Mouse (Mus musculus) frontal cortex, adult 2 months (tissue): ENCODE measurements around the gene Klhl7. TPM values are rescaled to one million over a fixed set of nuclear protein-coding genes. Genes with fewer than 3 reads are reported as not detected.
"Not testable (repeated sequence)": the region's sequence is repeated elsewhere in the genome, so short reads cannot be mapped to it uniquely, and the experiment has no call there.

Source experiments
- DNase-seq, 2 experiments: peaks; one replicate each; pipeline ENCODE4 v3.0.0; 2022; ENCODE audit warnings: low spot score in 1 of 2; ENCODE audit errors: extremely low spot score in 1 of 2
- polyA plus RNA-seq: library from polyadenylated mRNA; depleted of rRNA; stranded (reverse); fragments of >200 nt; gene quantifications from 2 replicates; pipeline ENCODE4 v1.2.3, GENCODE M21; 2012

The Klhl7 gene
- polyA plus RNA-seq, 1 experiment = 86.9 TPM

DNA sequence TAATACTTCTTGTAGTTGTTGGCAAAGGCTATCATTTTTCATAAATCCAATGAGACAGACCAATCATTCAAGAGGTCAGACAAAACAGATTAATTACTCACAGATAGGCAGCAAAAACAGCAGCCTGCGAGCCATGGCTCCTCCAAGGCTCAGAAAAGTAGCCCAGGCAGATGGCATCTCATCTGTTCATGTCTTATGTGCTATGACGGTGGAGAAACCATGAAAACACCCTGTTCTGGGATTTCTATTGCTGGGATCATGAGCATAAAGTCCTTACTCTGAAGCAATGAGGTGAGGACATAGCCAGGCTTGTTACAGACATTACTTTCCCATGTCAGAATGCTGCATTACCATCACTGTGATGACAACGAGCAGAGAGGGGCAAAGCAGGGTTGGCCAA is 7.9 kb upstream of the Klhl7 start:
- no peak for DNase-seq

DNA sequence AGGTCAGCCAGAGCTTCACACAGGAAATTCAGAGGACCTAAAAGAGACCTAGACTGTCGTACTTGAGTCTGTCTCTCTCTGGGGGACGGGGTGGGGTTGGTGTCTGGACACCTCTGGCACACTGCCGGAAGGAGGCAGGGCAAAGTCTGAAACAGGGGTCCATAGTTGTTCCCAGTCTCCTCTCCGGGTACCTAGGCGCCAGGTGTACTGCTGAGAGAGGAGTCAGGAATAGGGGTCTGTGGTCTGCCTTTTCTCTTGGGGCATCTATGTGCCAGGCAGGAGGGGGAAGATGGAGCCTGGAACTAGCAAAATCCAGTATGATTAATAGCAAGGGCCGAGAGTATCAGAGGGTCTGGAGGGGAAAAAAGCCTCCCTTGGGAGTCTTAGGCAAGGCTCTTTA is 5.0 kb upstream of the Klhl7 start:
- no peak for DNase-seq

DNA sequence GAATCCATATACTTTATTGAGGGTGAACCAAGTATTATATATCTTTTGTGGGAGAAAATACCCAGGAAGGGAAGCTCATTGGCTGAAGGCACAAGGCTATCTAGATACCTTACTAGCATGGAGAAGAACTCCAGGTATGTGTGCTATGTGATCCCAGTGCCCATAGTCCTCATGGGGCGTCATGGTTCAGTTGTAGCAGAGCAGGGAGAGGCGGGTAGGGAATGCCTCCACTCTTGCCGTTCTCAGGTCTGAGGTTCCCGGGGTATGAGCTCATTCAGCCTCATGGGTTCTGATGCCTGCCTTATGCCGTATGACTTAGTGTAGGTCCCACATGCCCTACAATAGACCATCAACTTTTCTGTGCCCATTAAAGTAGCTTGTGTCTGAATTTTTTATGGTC is 4.5 kb upstream of the Klhl7 start:
- DNase-seq = no peak

DNA sequence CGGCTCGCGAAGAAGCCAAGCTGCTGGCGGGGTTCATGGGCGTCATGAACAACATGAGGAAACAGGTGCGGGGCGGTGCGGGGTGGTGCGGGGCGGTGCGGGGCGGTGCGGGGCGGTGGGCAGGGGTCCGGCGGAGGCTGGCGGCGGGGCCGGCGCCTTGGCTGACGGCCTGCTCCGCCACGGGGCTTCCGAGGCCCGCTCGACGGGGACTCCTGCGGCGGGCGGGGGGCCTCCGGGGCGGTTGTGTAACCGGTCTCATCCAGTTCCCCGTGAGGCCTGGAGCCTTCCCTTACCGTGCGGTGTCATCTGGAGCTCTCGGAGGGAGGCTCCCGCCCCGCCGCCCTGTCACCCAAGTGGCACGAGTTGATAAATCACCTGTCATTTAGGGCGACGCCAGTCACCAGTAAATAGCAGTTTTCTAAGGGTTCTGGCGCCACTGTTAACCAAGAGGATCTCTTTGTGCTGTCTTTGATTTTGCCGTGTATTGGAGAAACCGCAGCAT is 456 bp downstream of the Klhl7 start:
- peak in 1 of 2 experiments; percentile 67 for DNase-seq

DNA sequence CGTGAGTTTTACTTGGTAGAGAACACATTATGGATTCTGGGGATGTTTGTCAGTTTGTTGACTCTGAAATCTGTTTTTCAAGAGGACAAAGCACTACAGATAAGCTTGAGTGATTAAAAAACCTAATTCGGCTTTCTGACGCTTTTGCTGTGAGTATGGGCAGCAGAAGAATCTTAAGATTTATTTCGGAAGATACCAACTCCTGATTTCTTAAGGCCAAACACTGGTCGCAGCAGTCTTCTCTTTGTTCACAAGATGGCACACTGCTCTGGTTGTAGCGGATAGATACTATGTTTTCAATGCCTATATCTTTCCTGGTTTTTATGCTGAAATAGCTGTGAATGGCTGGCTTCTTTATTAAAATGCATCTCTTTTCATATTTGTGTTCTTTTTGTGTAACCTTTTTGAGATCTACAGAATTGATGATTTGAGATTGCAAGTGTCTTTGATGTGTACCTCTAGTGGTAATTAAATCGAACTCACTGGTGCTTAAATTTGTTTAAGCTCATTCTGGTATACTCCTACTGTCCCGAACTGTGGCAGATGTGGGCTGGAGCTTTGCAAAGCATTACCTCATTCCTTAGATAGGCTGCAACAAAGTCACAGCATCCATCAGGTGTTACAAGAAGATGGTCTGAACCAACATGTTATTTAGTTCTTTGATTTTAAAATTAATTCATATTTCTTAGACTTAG is 1.2 kb downstream of the Klhl7 start:
- DNase-seq = peak in 1 of 2 experiments; percentile 48

DNA sequence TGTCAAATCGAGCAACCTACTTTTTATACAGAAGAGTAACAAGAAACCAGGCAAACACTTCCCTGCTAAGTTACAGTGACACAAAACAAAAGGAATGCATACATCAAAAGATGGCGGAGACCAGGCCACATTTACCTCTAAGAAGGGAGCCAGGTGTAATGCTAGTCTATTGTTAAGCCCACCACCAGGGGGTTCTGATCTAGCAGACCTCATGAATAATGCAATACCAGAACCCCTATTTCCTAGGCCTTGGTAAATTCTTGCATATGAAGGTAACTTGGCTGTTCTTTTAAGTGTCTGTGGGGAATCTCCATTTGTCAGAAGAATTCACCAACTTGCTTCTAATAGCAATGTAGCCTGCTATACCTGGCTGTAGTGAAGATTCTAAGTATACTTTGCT is 2.8 kb downstream of the Klhl7 start:
- DNase-seq = not testable (repeated sequence)

DNA sequence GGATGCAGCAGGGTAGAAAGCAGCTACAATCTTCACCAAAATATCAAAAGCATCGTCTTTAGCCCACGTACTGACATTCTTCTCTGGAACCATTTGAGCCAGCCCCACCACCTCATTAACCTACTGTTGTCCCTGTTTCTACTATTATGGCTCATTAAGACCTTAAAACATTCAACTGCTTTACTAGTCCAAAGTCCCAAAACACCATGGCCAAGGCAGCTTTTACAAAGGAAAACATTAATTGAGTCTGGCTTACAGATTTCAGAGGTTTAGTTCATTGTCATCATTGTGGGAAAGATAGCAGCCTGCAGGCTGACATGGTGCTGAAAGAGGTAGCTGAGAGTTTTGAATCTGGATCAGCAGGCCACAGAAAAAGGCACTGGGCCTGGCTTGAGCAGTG is 3.4 kb downstream of the Klhl7 start:
- DNase-seq = no peak

DNA sequence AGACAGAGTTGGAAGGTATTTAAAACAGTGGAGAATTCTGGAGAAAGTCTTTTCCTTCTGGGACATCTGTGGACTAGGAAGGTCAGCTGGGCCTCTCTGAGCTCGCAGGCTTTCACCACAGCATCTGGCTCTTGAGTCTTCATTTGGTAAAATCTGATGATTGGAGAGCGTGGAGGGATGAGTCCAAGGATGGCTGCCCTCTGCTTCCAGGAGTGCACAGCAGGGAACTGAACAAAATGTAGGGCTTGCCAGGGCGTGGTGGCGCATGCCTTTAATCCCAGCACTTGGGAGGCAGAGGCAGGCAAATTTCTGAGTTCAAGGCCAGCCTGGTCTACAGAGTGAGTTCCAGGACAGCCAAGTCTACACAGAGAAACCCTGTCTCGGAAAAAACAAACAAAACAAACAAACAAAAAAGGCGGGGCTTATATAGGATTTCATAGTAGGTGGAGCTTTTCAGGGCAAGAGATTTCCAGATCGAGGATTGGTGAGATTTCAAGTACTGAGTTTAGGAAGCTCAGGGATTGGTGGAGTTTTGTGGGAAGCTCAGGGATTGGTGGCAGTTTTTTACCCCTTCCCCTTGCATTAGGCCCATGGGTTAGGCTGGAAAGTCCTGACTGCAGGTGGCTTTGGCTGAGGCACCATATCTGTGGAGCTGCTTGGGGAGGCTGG is 6.8 kb downstream of the Klhl7 start:
- no peak for DNase-seq

DNA sequence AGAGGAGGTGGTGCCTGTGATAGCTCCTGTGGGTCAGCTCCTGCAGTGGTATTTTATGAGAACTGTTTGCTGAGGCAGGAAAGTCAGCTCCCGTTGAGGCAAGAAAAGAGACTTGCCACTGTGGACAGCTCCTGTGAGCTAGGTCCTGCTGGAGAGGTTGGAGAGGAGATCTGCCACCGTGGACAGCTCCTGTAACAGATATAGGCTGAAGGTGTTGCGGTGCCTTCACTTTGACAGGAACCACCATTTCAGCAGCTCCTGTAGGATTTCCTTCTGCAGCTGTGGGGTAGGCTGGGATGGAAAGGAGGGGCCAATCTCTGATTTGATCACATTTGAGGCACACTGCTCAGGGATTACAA is 7.3 kb downstream of the Klhl7 start:
- no peak for DNase-seq

DNA sequence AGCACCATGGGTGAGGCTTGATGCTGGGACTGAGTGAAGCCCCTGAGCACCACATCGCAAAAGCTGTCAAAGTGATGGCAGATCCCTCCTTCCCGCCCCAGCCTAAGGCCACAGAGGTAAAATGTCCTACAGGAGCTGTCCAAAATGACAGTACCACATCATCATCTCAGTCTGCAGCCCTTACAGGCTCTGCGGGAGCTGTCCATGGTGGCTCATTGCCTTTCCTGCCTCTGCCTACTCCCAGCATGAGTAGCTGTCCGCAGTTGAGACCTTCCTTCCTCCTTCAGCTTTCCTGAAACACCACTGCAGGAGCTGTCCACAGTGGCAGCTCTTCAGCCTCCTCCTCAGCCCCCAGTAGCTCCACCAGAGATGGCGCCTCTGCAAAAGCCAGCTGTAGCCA is 9.7 kb downstream of the Klhl7 start:
- no peak for DNase-seq

DNA sequence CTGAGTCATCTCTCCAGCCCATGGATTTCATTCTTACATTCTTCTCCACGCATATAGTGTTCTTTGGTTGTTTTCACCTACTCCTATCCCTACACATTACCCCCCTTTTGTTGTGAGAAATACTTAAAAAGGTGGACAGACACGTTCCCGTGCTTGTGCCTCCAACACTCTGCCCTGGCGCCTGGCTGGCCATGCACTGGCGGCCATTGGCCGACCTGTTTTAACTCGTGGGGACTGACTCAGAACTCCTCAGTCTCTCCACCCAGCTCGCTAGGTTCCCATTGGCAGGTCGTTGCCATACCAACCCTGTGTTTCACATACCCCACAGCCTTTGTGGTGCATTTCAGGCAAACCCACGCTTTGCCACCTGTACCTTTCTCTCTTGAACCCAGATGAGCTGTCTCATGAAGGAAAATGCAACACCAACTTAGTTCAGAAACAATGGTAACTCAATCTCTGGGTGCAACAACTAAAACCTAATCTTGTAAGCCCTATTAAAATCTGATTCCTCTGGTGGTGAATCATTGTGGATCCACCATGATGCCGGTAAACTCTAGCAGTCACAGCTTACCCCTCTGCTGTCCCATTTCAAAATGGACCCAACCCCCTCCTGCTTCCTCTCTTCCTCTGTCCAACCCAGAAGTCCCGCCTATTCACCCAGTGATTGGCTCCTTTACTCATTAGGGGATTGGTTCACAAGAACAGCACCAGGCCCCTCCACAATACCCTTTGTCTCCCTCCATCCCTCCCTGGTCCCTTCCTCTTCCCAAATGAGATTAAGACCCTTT is 11.9 kb downstream of the Klhl7 start:
- DNase-seq = peak in 1 of 2 experiments; percentile 36

DNA sequence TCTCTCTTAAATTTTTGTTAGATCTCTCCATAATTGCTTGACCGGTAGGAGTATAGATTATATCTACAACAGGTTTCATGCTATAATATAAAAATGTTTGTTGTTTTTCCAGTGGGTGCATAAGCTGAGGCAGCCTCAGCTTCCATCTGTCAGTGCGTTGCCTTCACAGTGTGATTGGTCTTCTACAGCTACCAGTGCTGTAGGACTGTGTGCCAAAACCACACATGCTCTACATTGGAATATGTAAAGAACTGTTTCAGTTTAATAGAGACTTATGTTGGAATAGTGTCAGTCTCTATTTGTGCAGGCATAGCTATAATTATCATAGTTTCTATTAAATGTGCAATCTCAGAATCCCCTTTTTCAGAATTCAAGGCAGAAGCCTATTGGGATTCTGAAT is 21.8 kb downstream of the Klhl7 start:
- no peak for DNase-seq

DNA sequence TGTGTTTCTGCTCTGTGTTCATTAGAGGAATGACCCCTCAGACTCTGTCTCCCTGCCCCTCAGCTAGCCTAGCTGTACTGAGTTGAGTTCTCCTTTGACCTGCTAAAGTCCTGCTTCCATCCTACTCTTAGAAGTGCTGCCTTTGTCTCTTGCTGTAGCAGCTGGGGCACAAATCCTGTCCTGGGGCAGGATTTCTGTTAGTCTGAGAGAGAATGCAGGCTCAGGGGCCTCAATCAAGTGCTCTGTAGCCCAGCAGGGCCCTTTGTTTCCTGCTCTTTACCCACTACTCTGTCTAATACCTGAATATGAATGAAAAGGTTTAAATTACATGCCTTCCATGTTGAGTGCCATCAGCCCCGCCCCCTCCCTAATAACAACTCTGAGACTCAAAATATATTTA is 23.8 kb downstream of the Klhl7 start:
- DNase-seq = no peak

DNA sequence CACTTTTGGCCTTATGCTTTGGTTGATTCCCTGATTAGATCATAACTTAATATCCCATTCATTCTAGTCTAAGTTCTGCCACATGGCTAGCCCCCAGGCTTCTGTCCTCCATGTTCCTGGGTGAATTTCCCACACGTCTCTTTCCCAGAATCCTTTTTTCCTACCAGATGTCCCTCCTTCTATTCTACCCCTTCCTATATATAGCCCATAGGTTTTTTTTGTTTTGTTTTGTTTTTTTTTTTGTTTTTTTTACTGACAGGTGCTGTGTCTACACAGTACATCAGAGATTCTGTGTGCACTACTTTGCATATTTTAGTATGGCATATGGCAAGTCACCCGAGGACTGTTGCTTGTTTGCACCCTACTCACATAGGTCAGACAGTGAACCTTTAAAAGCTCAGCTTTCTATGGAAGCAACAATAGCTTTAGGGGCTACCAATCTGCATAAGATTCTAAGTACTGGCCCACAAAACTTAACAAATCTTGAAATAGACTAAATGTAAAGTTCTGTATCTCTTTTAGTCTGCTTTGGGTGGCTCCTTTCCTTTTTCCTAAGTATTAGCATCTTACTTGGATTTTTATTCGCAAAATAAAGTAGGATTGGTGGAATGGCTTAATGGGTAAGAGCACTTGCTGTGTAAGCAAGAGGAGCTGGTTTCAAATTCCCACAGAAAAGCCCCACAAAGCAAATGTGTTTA is 24.3 kb downstream of the Klhl7 start:
- DNase-seq = no peak

DNA sequence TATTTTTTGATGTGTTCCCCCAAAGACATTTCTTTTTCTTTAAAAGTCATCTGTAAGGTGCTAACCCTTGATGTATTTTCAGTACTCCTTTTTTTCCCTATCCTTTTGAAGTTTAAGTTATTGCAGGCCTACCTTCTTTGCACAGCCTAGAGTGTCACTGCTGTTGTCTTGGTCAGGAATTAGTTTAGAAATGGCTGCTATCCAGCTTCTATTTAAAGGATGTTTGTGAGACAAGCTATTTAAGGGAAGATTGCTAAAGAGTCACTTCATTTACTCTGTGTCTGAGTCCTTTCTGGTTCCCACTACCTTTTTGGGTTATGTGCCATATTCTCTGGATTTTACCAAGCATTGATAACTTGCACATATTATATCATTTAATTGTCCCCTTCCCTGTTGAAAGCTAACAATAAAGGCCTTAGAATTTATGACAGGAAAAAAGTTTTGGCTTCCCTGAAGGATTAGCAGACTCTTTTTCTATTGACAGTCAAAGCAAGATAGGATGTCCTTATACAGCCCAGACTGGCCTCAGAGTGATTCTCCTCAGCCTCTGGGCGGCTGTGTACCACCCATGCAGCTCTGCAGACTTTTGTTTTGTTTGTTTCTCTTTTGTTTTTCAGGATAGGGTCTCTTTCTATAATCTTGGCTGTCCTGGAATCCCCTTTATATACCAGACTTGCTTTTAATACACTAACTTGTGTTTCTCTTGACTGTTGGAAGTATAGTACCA is 25.7 kb downstream of the Klhl7 start:
- DNase-seq = no peak

DNA sequence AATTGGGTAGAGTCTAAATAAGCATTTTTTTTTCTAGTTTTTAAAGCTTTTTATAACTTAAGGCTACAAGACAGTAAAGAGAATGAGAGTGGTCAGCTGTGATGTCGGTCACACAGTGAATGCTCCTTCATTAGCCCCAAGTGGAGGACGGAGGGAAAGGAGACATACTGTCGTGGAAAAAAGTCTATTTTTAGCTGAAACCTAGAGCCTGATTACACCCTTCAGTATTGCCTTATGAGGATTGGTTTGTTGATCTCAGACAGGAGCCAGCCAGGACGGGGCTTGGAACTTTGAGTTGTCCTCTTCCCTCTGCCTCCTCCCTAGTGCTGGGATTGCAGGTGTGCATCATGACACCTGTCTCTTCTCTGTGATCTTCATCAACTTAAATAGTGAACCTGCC is 26.6 kb downstream of the Klhl7 start:
- no peak for DNase-seq

DNA sequence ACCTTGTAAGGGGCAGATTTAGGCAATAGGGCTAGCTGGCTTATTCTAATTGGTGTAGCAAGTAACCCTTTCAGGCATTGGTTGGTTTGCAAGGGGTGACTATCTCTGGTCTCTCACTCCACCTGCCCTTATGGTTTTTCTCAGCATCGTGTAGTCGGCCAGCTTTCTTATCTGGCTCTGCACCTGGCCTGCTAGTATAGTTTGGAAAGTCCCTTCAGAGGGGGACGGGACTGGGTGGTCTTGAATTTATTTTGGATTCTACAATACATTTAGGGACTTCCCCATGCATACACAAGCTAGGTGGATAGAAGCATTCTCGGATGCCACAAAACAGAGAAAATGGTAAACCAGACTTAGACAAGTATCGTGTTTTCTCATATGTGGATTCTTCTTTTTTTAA is 46.6 kb downstream of the Klhl7 start:
- DNase-seq = no peak

DNA sequence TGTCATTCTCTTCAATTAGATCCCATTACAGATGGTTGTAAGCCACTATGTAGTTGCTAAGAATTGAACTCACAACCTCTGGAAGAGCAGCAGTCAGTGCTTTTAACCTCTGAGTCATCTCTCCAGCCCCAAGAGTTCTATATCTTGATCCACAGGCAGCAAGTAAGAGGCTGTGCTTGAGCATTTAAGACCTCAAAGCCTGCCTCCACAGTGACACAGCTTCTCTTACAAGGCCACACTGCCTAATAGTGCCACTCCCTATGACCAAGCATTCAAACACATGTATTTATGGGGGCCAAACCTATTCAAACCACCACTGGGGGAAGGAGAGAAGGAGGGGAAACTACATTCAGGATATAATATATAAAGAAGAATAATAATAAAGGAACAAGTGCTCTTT is 51.8 kb downstream of the Klhl7 start:
- DNase-seq = no peak

DNA sequence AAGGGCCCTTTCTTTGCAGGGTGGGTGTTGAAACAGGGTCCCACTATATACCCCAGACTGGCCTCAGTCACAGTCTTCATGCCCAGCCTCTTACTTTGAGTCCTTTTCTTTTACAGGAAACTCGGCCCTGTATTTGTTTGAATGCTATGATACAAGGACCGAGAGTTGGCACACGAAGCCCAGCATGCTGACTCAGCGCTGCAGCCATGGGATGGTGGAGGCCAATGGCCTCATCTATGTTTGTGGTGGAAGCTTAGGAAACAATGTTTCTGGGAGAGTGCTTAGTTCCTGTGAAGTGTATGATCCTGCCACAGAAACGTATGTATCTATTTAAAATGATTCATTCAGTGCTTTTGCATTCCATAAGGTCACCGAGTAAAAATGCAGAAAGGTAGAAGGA is 56.4 kb downstream of the Klhl7 start:
- no peak for DNase-seq

DNA sequence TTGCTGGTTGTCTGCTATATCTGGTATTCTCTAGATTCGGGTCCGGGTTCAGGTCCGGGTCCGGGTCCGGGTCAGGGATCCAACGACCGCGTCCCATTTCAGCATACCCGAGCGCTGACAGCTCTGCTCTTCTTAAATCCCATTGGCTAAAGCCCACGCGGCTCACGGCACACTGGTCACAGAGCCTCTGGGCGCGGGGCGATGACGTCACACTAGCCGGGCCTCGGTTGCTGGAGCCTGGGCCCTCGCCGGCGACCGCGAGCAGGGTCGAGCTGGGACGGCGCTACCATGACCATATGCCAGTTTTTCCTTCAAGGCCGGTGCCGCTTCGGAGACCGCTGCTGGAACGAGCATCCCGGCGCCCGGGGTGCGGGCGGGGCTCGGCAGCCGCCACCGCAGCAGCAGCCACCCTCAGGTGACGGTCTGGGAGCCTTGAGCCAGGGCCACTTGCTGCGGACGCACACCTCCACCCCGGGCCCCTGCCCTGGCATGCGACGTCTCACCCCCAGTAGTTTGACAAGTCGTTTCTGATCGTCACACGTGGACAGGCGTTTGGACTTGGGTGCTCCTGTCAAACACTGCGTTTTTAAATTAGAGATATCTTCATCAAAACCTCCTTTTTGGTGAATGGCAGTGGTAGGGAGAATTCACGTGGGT is 64.5 kb downstream of the Klhl7 start, which contains the start of gene Nupl2:
TSS of gene Nupl2 (plus strand) at position 175 of the 657 bp plus-strand sequence.
- DNase-seq = peak; percentile 91 to 96
